Mouse (Mus musculus): ENCODE measurements around the gene Frmd5. TPM values are rescaled to one million over a fixed set of nuclear protein-coding genes. Genes with fewer than 3 reads are reported as not detected.

Gene Frmd5
- polyA plus RNA-seq, 1 experiment from 2014 or later: 2.9 TPM

DNA sequence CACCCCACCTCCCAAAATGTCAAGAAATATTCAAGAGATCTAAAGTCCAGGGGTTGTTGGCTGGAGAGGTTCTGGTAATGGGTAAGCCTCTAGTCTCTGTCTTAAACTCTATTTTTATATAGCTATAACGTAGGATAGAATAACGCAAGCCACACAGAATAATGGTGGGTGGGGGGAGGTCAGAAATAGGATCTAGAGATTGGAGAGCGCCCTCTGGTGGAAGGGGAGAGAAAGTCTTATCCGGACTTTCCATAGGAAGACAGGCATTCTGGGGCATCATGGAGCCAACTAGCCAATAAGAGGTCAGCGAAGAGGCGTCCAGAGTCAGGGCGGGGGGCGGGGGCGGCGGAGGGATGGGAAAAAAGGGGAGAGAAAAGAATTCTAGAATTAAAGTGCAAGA lies 111.5 kb downstream of the Frmd5 start:
- H3K9me3 ChIP-seq (ENCODE audit: control insufficient read depth, low read length): no peaks in the 10 kb centered on the region
- no peak overlapping the region for H3K27ac ChIP-seq (replicated peaks; ENCODE audit: low read depth, low read length)
- WGBS: 74% methylated on average over 10 of the region's 10 CpGs
- ATAC-seq (ENCODE audit: insufficient number of reproducible peaks, low FRiP score, low TSS enrichment, low read depth) (no peak), DNase-seq (ENCODE audit: low spot score) (no peak)
- no peak overlapping the region for H3K4me2 ChIP-seq (ENCODE audit: low read depth, severe bottlenecking)
- no peaks in the 10 kb centered on the region for H3K4me1 ChIP-seq (ENCODE audit: control insufficient read depth, insufficient read depth, low read length)
- no peaks in the 10 kb centered on the region for H3K27me3 ChIP-seq (ENCODE audit: control insufficient read depth, insufficient read depth, low read length)
- no peak overlapping the region for H3K9ac ChIP-seq (ENCODE audit: low read length)
- no peaks in the 10 kb centered on the region for H3K36me3 ChIP-seq (ENCODE audit: control insufficient read depth, insufficient read depth, low read length)
- no peak overlapping the region for H3K4me3 ChIP-seq (ENCODE audit: low read depth, low read length)

DNA sequence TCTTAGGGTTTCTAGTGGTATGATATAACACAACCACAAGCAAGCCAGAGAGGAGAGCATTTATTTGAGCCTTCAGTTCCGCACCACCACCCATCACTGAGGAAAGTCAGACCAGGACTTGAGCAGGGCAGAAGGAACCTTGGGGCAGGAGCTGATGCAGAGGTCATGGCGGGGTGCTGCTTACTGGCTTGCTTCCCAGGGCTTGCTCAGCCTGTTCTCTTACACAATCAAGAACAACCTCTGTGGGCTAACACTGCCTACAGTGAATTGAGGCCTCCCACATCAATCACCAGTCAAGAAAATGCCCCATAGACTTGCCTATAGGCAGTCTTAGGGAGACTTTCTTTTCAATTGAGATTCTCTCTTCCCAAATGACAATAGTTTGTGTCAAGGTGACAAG lies 118.8 kb downstream of the Frmd5 start:
- no peak for DNase-seq (ENCODE audit: low spot score)
- H3K27me3 ChIP-seq (ENCODE audit: control insufficient read depth, insufficient read depth, low read length): no peaks in the 10 kb centered on the region
- no peak overlapping the region for H3K4me2 ChIP-seq (ENCODE audit: low read depth, severe bottlenecking)
- 82% methylated on average over 2 of the region's 2 CpGs for whole genome bisulfite sequencing
- H3K9ac ChIP-seq (ENCODE audit: low read length): no peak overlapping the region
- no peak for ATAC-seq (ENCODE audit: insufficient number of reproducible peaks, low FRiP score, low TSS enrichment, low read depth)
- no peaks in the 10 kb centered on the region for H3K36me3 ChIP-seq (ENCODE audit: control insufficient read depth, insufficient read depth, low read length)
- H3K9me3 ChIP-seq (ENCODE audit: control insufficient read depth, low read length): no peaks in the 10 kb centered on the region
- H3K4me1 ChIP-seq (ENCODE audit: control insufficient read depth, insufficient read depth, low read length): no peaks in the 10 kb centered on the region
- no peak overlapping the region for H3K27ac ChIP-seq (replicated peaks; ENCODE audit: low read depth, low read length)
- no peak overlapping the region for H3K4me3 ChIP-seq (ENCODE audit: low read depth, low read length)

DNA sequence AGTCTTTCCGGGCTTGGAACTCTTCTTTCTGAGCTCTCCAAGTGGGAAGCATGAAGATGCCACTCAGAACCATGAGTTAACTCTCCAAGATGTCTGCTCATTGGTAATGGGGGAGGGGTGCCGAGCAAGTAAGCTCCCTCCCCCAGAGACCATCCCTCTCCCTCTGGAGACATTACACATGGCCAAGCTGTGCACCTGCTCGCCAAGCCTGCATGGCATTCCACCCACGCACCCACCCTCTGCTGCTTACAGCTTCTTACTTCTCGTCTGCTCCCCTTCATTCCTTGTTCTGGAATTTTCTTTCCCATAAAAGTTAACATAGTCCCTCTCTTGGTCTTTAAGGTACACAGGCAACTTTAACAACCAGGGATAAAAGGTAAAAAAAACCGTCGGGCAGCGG lies 123.3 kb downstream of the Frmd5 start:
- Histone ChIP-seq H3K27me3 (ENCODE audit: control insufficient read depth, insufficient read depth, low read length) (no peaks in the 10 kb centered on the region), H3K4me1 (ENCODE audit: control insufficient read depth, insufficient read depth, low read length) (no peaks in the 10 kb centered on the region), H3K36me3 (ENCODE audit: control insufficient read depth, insufficient read depth, low read length) (no peaks in the 10 kb centered on the region), H3K9me3 (ENCODE audit: control insufficient read depth, low read length) (no peaks in the 10 kb centered on the region), H3K27ac (replicated peaks; ENCODE audit: low read depth, low read length) (no peak overlapping the region), H3K4me3 (ENCODE audit: low read depth, low read length) (no peak overlapping the region), H3K4me2 (ENCODE audit: low read depth, severe bottlenecking) (no peak overlapping the region), H3K9ac (ENCODE audit: low read length) (no peak overlapping the region)
- 91% methylated on average over 8 of the region's 8 CpGs for WGBS
- DNase-seq (ENCODE audit: low spot score): no peak
- ATAC-seq (ENCODE audit: insufficient number of reproducible peaks, low FRiP score, low TSS enrichment, low read depth): no peak

DNA sequence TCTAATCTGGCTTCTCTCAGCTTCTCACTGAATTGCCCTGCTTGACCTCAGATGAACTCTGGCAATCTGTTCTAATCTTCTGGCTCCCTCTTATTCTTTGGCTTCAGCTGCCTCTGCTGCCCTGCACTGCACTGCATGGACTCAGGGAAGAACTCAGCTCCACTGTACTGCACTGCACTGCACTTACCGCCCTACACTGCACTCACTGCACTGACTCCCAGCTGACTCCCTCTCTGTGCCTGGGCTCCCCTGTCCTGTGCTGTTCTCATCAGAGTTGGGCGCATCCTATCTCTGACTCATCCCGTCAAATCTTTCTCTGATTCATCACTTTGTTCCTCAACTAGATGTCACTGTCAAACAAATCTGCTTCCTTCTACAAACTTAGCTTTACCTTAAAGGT lies 124.5 kb downstream of the Frmd5 start:
- no peak overlapping the region for H3K4me3 ChIP-seq (ENCODE audit: low read depth, low read length)
- H3K4me1 ChIP-seq (ENCODE audit: control insufficient read depth, insufficient read depth, low read length): no peaks in the 10 kb centered on the region
- ATAC-seq (ENCODE audit: insufficient number of reproducible peaks, low FRiP score, low TSS enrichment, low read depth): no peak
- no peaks in the 10 kb centered on the region for H3K27me3 ChIP-seq (ENCODE audit: control insufficient read depth, insufficient read depth, low read length)
- WGBS: 92% methylated on average over 3 of the region's 3 CpGs
- H3K36me3 ChIP-seq (ENCODE audit: control insufficient read depth, insufficient read depth, low read length): no peaks in the 10 kb centered on the region
- no peaks in the 10 kb centered on the region for H3K9me3 ChIP-seq (ENCODE audit: control insufficient read depth, low read length)
- no peak overlapping the region for H3K4me2 ChIP-seq (ENCODE audit: low read depth, severe bottlenecking)
- no peak for DNase-seq (ENCODE audit: low spot score)
- no peak overlapping the region for H3K27ac ChIP-seq (replicated peaks; ENCODE audit: low read depth, low read length)
- no peak overlapping the region for H3K9ac ChIP-seq (ENCODE audit: low read length)

DNA sequence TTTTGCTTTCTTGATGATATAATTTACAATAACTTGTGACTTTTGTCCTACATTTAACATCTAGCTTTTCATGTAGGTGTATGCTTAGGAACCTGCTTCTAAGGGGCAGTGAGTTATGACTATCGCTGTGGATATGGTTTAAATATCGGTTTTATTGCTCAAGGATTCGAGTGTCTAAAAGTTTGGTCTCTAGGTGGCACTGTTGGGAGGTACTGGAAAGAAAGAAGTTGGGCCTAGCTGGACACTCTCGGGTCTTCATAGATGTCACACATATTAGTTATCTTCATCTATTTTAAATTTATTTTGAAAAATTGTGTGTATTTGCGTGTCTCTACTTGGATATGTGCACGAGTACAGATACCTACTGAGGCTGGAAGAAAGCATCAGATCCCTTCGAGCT lies 127.2 kb downstream of the Frmd5 start:
- ATAC-seq (ENCODE audit: insufficient number of reproducible peaks, low FRiP score, low TSS enrichment, low read depth) (no peak), DNase-seq (ENCODE audit: low spot score) (no peak)
- H3K27me3 ChIP-seq (ENCODE audit: control insufficient read depth, insufficient read depth, low read length): no peaks in the 10 kb centered on the region
- H3K4me3 ChIP-seq (ENCODE audit: low read depth, low read length): no peak overlapping the region
- H3K9me3 ChIP-seq (ENCODE audit: control insufficient read depth, low read length): no peaks in the 10 kb centered on the region
- no peak overlapping the region for H3K27ac ChIP-seq (replicated peaks; ENCODE audit: low read depth, low read length)
- WGBS: 82% methylated on average over 7 of the region's 7 CpGs
- no peak overlapping the region for H3K4me2 ChIP-seq (ENCODE audit: low read depth, severe bottlenecking)
- no peaks in the 10 kb centered on the region for H3K36me3 ChIP-seq (ENCODE audit: control insufficient read depth, insufficient read depth, low read length)
- no peak overlapping the region for H3K9ac ChIP-seq (ENCODE audit: low read length)
- no peaks in the 10 kb centered on the region for H3K4me1 ChIP-seq (ENCODE audit: control insufficient read depth, insufficient read depth, low read length)

DNA sequence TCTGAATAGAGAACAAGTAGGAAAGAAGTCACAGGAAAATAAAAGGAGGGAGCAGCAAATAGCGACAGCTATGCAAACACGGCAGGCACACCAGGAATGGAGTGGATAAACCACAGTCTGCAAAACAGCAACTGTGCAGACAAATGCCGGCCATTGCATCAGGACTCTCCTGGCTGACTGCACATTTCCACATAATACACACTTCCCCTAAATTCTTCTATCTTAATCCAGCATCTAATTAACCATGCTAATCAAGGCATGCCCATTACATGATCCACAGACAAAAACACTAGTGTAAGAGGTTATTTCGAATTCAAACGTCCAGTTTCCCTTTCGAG lies 129.3 kb downstream of the Frmd5 start:
- WGBS: 74% methylated on average over 6 of the region's 6 CpGs
- Histone ChIP-seq H3K27ac (replicated peaks; ENCODE audit: low read depth, low read length) (no peak overlapping the region), H3K36me3 (ENCODE audit: control insufficient read depth, insufficient read depth, low read length) (no peaks in the 10 kb centered on the region), H3K9ac (ENCODE audit: low read length) (no peak overlapping the region), H3K27me3 (ENCODE audit: control insufficient read depth, insufficient read depth, low read length) (no peaks in the 10 kb centered on the region), H3K9me3 (ENCODE audit: control insufficient read depth, low read length) (no peaks in the 10 kb centered on the region), H3K4me3 (ENCODE audit: low read depth, low read length) (no peak overlapping the region), H3K4me1 (ENCODE audit: control insufficient read depth, insufficient read depth, low read length) (no peaks in the 10 kb centered on the region), H3K4me2 (ENCODE audit: low read depth, severe bottlenecking) (no peak overlapping the region)
- DNase-seq (ENCODE audit: low spot score) (no peak), ATAC-seq (ENCODE audit: insufficient number of reproducible peaks, low FRiP score, low TSS enrichment, low read depth) (no peak)

DNA sequence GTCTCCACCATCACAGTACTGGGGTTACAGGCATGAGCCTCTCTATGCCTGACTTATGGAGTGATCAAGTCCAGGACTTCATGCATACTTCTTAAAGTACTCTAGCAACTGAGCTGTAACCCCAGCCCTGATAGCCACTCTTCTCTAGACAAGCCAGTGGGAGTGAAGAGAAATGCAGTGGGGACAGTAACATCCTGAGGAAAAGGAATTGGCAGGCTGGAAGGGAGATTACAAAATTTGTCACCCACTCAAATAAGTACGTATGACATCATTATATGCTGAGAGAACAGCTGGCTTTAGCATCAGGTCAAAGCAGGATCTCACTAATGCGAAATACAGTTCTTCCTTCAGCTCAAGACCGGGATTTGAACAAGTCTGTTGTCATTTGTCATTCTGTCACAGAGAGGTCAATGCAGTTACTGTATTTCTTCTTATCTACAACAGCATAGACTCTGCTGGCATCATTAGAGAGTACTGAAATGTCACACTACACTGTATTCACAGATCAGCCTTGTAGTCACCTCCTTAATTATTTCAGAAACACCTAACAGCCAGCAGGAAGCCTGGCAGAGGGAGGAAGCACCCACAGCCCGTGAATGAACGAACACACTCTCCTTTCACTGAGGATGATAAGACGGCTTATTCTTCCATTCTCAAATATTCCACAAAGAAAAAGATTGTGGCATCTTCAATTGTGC lies 129.8 kb downstream of the Frmd5 start:
- Histone ChIP-seq H3K4me3 (ENCODE audit: low read depth, low read length) (no peak overlapping the region), H3K9ac (ENCODE audit: low read length) (no peak overlapping the region), H3K4me2 (ENCODE audit: low read depth, severe bottlenecking) (no peak overlapping the region), H3K27me3 (ENCODE audit: control insufficient read depth, insufficient read depth, low read length) (no peaks in the 10 kb centered on the region), H3K9me3 (ENCODE audit: control insufficient read depth, low read length) (no peaks in the 10 kb centered on the region), H3K36me3 (ENCODE audit: control insufficient read depth, insufficient read depth, low read length) (no peaks in the 10 kb centered on the region), H3K4me1 (ENCODE audit: control insufficient read depth, insufficient read depth, low read length) (no peaks in the 10 kb centered on the region), H3K27ac (replicated peaks; ENCODE audit: low read depth, low read length) (no peak overlapping the region)
- 70% methylated on average over 6 of the region's 6 CpGs for WGBS
- DNase-seq (ENCODE audit: low spot score) (no peak), ATAC-seq (ENCODE audit: insufficient number of reproducible peaks, low FRiP score, low TSS enrichment, low read depth) (no peak)

DNA sequence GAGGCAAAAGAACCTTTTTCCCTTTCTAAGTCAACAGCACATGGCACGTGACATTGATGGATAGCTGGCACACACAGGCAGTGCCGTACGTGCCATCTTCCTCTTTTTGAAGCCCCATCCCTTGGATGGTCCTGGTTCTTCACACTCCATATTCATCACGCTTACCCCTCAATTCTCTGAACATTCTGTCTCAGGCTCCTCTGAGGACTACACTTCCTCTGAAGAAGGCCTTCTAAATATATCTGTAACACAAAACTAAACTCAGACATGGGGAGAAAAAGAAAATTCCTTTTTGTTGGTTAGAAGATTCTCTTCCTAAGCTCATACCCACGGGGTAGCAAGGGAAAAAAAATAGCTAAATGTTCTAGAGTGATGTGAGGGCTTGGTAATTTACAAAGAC lies 131.0 kb downstream of the Frmd5 start:
- Histone ChIP-seq H3K9me3 (ENCODE audit: control insufficient read depth, low read length) (no peaks in the 10 kb centered on the region), H3K4me3 (ENCODE audit: low read depth, low read length) (no peak overlapping the region), H3K27ac (replicated peaks; ENCODE audit: low read depth, low read length) (no peak overlapping the region), H3K36me3 (ENCODE audit: control insufficient read depth, insufficient read depth, low read length) (no peaks in the 10 kb centered on the region), H3K4me1 (ENCODE audit: control insufficient read depth, insufficient read depth, low read length) (no peaks in the 10 kb centered on the region), H3K9ac (ENCODE audit: low read length) (no peak overlapping the region), H3K27me3 (ENCODE audit: control insufficient read depth, insufficient read depth, low read length) (no peaks in the 10 kb centered on the region), H3K4me2 (ENCODE audit: low read depth, severe bottlenecking) (no peak overlapping the region)
- DNase-seq (ENCODE audit: low spot score) (no peak), ATAC-seq (ENCODE audit: insufficient number of reproducible peaks, low FRiP score, low TSS enrichment, low read depth) (no peak)
- WGBS: 81% methylated on average over 5 of the region's 5 CpGs

DNA sequence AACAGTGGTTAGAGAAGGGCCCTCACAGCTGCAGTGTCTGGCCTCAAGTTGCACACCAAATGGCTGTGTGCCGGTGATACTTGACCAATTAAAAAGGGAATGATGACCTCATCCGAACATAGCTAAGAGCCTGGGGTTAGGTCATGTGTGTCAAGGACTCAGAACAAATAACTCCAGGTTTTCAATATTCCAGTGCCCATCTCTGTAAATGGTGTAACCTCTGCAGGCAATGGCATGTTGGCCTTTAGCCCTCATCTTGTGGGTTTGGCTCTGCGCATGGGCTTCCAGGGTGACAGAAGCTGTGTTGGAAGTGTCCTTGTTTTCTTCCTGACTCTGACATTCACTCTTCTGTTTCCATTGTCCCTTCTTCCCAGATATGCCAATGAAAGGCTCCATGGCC lies 131.8 kb downstream of the Frmd5 start:
- H3K4me1 ChIP-seq (ENCODE audit: control insufficient read depth, insufficient read depth, low read length): no peaks in the 10 kb centered on the region
- 91% methylated on average over 3 of the region's 3 CpGs for WGBS
- no peaks in the 10 kb centered on the region for H3K27me3 ChIP-seq (ENCODE audit: control insufficient read depth, insufficient read depth, low read length)
- DNase-seq (ENCODE audit: low spot score) (no peak), ATAC-seq (ENCODE audit: insufficient number of reproducible peaks, low FRiP score, low TSS enrichment, low read depth) (no peak)
- no peak overlapping the region for H3K9ac ChIP-seq (ENCODE audit: low read length)
- no peaks in the 10 kb centered on the region for H3K36me3 ChIP-seq (ENCODE audit: control insufficient read depth, insufficient read depth, low read length)
- no peak overlapping the region for H3K4me2 ChIP-seq (ENCODE audit: low read depth, severe bottlenecking)
- no peak overlapping the region for H3K4me3 ChIP-seq (ENCODE audit: low read depth, low read length)
- H3K27ac ChIP-seq (replicated peaks; ENCODE audit: low read depth, low read length): no peak overlapping the region
- no peaks in the 10 kb centered on the region for H3K9me3 ChIP-seq (ENCODE audit: control insufficient read depth, low read length)

Data from limb, embryonic 11.5 days (tissue).